Comparison of ENCODE assay signal across 29 mouse cellular contexts in genomic region chr16:58628336-58628680, GRCm38 (mm10). TPM values are rescaled to one million over a fixed set of nuclear protein-coding genes. Genes with fewer than 3 reads are reported as not detected.
"Had no signal": no experiment of that assay in that cellular context is flagged by ENCODE, and none has a peak within 500 bp of the region (broad histone marks: within the 10 kb centered on the region; RNA-seq: fewer than 3 reads in every experiment).

No protein-coding gene starts in this region.

- H3K4me1 ChIP-seq: kidney, embryonic 15.5 days; limb, embryonic 10.5 days; limb, embryonic 13.5 days; lung, embryonic 15.5 days had no signal

- H3K4me2 ChIP-seq: kidney, embryonic 15.5 days; limb, embryonic 13.5 days; lung, embryonic 15.5 days; midbrain, embryonic 11.5 days had no signal

- H3K27ac ChIP-seq: kidney, embryonic 15.5 days; limb, embryonic 10.5 days; limb, embryonic 13.5 days; lung, embryonic 15.5 days had no signal

- H3K9ac ChIP-seq: kidney, embryonic 15.5 days; limb, embryonic 13.5 days; lung, embryonic 15.5 days had no signal

- H3K9me3 ChIP-seq: kidney, embryonic 15.5 days; limb, embryonic 10.5 days; limb, embryonic 13.5 days; lung, embryonic 15.5 days had no signal

- H3K27me3 ChIP-seq: kidney, embryonic 15.5 days; limb, embryonic 13.5 days; lung, embryonic 15.5 days had no signal

- H3K36me3 ChIP-seq: kidney, embryonic 15.5 days; limb, embryonic 10.5 days; limb, embryonic 13.5 days; lung, embryonic 15.5 days had no signal

- ATAC-seq: intestine, postnatal 0 days had no signal

- DNase-seq: kidney, adult 8-10 months; kidney, postnatal 10 days; kidney, postnatal 36 days; lung, adult 18-20 months; lung, postnatal 10 days; lung, postnatal 4 days; thymus, adult 18-20 months; thymus, postnatal 36 days had no signal

- H3K4me3 ChIP-seq: kidney, embryonic 15.5 days; limb, embryonic 10.5 days; limb, embryonic 13.5 days; lung, embryonic 15.5 days had no signal

RNA-seq across cellular contexts. Expression of gene E330017A01Rik, which starts 10.2 kb away (rescaled TPM):
- total RNA-seq: layer of hippocampus, adult 18-20 months; layer of hippocampus, postnatal 14 days; left cerebral cortex, postnatal 25 days; megakaryocyte progenitor cell, adult 5-6 weeks; megakaryocyte-erythroid progenitor cell, adult 5-6 weeks; midbrain, postnatal 0 days had no signal
- polyA plus RNA-seq: intestine, embryonic 14.5 days; intestine, postnatal 0 days; kidney, embryonic 15.5 days; limb, embryonic 10.5 days; limb, embryonic 13.5 days; lung, embryonic 15.5 days; midbrain, embryonic 11.5 days; midbrain, embryonic 14.5 days; neural tube, embryonic 11.5 days; neural tube, embryonic 14.5 days; small intestine, adult 2 months; spleen, adult 2 months; stomach, embryonic 16.5 days; urinary bladder, adult 2 months had no signal

RNA-seq across cellular contexts. Expression of gene Gm813, which starts 11.5 kb away (rescaled TPM):
- total RNA-seq: layer of hippocampus, adult 18-20 months; layer of hippocampus, postnatal 14 days; left cerebral cortex, postnatal 25 days; megakaryocyte progenitor cell, adult 5-6 weeks; megakaryocyte-erythroid progenitor cell, adult 5-6 weeks; midbrain, postnatal 0 days had no signal
- polyA plus RNA-seq: intestine, embryonic 14.5 days; intestine, postnatal 0 days; kidney, embryonic 15.5 days; limb, embryonic 10.5 days; limb, embryonic 13.5 days; lung, embryonic 15.5 days; midbrain, embryonic 11.5 days; midbrain, embryonic 14.5 days; midbrain, postnatal 0 days; neural tube, embryonic 11.5 days; neural tube, embryonic 14.5 days; small intestine, adult 2 months; spleen, adult 2 months; stomach, embryonic 16.5 days; testis, adult 2 months; urinary bladder, adult 2 months had no signal
